Mouse (Mus musculus): ENCODE results near the gene Tenm2.

The Tenm2 gene

GRCm38 (mm10) chr11:36458451-36458850 is 777.3 kb downstream of the Tenm2 start:
- no peak for DNase-seq

DNA sequence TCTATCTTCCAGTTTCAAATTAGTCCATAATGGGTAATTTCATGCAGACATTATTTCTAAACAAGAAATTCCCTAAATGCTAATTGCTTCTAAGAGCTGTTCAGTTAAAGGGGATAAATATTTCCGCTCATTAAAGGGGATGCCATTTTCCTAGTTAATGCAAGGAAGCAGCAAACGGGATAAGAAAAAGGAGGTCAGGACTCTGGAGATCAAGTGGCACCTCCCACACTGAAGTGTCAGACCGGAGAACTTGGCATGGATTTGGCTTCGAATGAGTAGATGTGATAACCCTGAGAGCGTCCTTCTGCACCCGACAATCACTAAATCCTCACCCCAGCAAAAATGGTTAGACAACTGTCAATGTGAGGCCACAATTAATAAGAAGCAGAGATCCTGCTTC is 781.7 kb downstream of the Tenm2 start:
- DNase-seq = no peak

DNA sequence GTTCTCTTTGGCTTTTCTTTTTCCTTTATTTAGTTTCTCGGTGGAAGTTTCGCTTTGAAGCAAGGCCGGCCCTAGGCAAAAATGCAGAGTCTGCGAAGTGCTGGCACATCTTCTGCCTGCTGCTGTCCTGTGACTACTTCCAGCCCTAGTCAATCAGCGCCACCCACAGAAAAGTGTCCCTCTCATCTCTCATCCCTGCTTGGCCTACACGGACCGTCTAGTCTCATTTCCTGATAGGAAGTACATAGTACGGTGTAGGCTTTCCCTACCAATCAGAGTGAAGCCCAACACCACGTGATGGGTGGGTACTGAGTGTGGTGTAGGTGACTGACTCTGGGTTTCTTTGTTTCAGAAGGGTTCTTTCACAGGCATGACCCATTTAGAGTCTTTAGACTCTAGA is 783.3 kb downstream of the Tenm2 start:
- peak; percentile 9 to 36 for DNase-seq

DNA sequence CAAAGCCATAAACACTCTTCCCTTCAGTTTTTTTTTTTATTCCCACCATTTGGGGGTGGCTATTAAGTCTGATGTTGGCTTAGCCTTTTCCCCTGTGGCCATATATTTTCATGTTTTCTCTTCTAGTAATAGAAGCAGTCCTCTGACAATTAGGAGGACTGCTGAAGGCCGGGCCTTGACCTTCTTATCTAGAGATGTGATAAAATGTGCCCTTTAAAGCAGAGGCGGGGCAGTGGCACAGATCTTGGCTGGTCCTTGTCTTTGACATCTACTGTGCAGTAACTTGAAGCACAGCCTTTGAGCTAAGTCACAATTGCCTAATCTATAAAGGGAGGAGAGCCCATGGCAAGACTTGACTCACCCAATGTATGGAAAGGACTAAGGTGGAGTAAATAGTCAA is 789.4 kb downstream of the Tenm2 start:
- no peak for DNase-seq

GRCm38 (mm10) chr11:36443821-36444220 is 791.9 kb downstream of the Tenm2 start:
- no peak for DNase-seq

- no peak for DNase-seq
Measured at GRCm38 (mm10) chr11:36441801-36442200, 794.0 kb downstream of the Tenm2 start.

- DNase-seq = no peak
Measured at GRCm38 (mm10) chr11:36436251-36436650, 799.5 kb downstream of the Tenm2 start.

DNA sequence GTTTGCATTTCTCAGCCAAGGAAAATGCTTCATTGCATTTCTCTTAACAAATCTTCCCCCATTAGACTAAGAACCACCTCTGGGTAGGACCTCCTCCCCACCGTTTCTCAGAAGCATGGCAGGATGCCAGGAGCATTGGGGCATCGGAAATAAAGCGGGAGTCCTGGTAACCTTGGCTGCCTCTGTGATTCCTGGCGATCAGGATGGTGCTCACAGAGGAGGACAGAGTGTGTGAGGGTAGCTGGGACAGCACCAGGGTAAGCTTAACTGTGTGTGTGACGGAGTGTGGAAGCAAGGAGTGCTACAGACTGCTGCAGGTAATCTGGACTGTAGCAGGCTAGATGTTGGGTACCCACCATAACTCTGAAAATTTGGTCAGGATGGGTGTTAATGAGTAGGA is 806.8 kb downstream of the Tenm2 start:
- DNase-seq = no peak

GRCm38 (mm10) chr11:36424959-36425358 is 810.8 kb downstream of the Tenm2 start:
- DNase-seq = no peak

DNA sequence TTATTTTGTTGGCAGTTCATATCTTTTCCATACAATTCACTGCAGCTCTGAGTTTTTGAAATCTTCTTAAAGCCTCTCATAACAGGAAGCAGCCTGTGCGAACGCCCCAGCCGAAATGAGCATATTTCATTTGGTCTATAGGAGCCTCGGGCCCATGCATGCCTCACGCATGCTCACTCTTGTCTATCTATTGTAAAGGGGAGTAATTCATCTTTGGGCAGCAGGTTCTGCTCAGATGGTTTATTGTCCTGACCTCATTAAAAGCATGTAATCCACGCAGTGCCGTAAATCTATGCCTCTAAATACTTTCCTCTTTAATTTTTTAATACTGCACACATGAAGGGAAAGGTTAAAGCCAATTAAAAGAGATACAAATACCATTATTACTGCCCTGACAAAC is 815.7 kb downstream of the Tenm2 start:
- DNase-seq = no peak

DNA sequence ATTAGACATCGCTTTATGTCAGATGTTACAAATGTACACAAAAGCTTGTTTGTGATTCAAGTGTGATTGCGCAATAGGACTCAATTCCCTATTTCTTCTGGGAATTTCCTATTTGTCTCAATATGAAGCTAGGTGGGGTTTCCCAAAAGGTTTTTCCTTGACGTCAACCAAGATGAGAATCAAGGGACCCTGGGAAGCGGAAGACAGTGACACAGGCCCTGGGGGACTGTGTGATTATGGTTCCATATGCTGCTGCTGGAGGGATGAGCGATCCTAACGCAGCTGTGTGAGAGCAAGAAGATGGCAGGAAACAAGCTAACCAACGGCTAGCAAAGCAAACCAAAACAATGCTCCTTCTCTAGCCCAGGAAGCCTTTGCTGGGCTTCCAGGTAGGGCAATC is 820.5 kb downstream of the Tenm2 start:
- no peak for DNase-seq

DNA sequence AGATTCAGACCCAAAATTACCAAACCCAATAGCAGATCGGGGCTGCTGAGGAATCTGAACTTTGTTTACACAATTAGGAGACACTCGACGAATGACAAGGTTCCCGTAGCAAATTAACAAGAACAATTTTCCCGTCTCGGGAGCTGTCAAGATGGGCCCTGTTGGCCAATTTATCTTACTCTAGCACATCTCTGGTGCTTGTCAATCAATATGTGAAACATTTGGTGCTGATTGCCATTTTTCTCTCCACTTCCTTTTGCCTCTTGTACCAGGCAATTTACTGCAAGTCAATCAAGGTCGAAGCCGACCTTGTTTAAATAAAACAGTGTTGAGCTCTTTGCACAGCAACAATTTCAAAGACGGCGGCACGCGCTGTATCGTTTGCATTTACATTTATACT is 824.9 kb downstream of the Tenm2 start:
- DNase-seq = no peak

- no peak for DNase-seq
Measured at GRCm38 (mm10) chr11:36395803-36396710, 839.7 kb downstream of the Tenm2 start.

- no peak for DNase-seq
Measured at GRCm38 (mm10) chr11:36384696-36385095, 851.1 kb downstream of the Tenm2 start.

DNA sequence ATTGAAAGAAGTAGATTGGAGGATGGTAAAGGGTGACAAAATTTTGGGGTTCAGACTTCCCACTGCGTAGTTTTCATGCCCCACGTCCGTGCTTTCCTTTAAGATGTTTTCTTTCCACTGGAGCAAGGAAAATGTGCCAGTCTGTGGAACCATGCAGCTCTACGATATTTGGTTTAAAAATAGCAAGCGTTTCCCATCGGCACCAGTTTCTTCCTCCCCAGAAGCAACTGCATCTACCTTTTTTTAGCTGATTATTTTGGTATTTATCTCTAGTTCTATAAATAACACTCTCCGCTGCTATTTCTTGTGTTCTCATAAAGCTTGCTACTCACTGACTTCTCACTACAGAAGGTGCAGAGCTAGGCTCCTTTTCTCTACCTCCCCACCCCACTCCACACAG is 864.0 kb downstream of the Tenm2 start:
- DNase-seq = no peak

GRCm38 (mm10) chr11:36365067-36365466 is 870.7 kb downstream of the Tenm2 start:
- DNase-seq = no peak

DNA sequence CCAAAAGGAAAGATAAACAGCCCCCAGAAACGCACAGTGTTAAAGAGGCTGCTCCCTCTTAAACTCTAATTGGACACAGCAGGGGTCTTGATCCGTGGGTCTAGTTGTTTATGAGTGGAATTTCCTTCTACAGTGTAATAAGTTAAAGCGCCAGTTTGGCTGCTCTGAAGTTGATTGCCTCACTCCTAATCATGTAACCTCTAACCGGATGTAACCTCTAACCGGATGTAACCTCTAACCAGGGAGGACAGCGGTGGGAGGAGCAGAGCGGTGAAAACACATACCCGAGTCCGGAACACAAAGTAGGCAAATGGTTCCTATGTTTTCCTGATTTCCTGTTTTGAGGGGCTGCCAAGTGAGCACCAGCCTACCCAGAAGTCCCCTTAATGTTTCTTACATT is 871.3 kb downstream of the Tenm2 start:
- no peak for DNase-seq

DNA sequence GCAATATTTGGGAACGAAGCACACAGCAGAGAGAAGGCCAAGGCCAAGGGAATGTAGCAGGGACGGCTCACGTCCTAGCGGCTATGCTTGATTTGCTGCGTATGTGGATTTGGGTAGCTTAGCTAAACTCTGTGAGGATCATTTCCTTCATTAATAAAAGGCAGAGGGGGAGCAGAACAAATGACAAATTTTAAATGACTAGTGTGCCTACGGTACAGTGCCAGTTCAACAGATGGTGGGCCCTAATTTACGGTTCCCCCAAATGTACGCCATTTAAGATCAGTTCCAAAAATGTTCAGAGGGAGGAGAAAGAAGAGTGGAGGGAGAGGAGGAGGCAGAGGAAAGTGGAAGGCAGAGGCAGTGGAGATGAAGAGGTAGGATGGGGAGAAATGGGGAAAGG is 873.2 kb downstream of the Tenm2 start:
- no peak for DNase-seq

GRCm38 (mm10) chr11:36353252-36353651 is 882.5 kb downstream of the Tenm2 start:
- no peak for DNase-seq

DNA sequence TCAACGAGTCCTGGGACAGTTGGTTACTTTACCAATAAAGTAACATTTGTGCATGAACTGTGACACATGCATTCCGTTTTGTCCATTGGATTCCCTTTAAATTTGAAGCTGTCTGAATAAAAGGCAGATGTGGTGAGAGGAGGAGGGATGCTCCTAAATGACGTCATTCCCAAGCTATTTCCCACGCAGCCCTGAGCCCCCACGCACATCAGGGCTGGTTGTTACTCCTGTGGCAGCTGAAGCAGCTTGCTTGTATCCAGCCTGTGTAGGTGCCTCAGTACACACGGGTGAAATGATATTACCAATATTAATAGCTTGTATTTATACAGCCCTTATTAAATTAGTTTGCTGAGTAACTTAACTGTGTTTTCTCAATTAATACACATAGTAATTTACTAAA is 884.0 kb downstream of the Tenm2 start:
- DNase-seq = no peak

DNA sequence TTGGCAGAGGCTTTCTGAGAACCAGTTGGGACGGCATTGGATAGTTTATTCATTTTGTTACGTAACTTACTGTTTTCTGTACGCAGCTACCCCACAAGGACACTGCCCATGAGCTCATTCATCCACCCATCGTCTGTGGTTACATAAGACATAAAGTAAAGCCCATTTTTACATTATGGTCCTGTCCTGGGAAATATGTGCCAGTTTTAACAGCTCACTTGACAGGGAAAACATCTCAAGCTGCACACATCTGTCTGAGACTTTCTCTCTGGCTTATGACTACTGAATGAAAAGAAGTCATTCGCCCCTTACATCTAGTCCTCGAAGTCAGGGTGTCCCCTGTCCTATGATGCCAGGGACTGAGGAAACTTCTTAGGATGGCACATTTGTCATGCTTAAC is 884.4 kb downstream of the Tenm2 start:
- no peak for DNase-seq

- DNase-seq = no peak
Measured at GRCm38 (mm10) chr11:36350264-36350663, 885.5 kb downstream of the Tenm2 start.

DNA sequence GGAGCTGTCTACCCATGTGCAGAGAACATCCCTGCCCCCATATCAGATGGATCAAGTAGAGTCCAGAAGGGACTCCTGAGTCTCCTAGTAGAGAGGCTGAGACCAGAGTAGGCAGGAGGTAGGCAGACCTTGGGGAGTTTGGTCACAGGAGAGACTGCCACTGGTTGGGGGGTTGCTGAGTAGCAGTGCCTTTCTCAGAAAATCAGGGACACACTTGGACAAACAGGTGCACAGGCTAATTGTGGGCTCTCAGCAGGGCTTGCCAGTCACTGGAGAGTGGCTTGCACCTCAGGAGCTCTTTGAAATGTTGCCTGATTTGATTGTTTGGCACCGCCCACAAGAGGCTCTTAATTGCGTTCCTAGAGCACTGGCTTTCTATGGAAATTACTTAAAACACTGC is 885.9 kb downstream of the Tenm2 start:
- no peak for DNase-seq

GRCm38 (mm10) chr11:36341799-36342198 is 894.0 kb downstream of the Tenm2 start:
- DNase-seq = no peak

- DNase-seq = no peak
Measured at GRCm38 (mm10) chr11:36338424-36338823, 897.3 kb downstream of the Tenm2 start.
